Mouse (Mus musculus) liver, postnatal 0 days (tissue): ENCODE measurements around the gene Scel.

Experiments
- CTCF ChIP-seq: sonication (generic); IDR thresholded peaks from 2 replicates; pipeline ENCODE4 v1.5.1; 2016; ENCODE audit warnings: antibody characterized with exemption, low read depth
- EP300 ChIP-seq: IDR thresholded peaks from 2 replicates; pipeline ENCODE4 v1.6.1; 2016; ENCODE audit warnings: antibody characterized with exemption, low read depth, mild to moderate bottlenecking

DNA sequence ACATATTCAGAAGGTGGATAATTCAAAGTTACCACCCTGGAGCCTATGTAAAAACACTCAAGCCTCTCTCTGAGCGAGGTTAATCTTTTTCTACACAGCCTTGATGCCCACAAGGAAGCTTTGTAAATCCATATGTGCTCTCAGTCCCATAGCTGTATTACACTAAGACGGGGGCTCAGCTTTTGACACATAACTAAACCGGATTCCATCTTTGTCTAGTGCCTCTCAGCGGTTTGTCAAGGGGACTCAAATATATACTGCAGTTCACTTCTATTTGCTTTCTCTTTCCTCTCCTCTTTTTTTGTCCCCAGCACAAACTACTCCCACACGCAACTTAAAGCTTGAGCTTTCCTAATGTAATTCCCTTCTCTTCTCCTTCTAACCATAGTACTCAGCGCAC lies 113.0 kb downstream of the Scel start:
- TF ChIP-seq CTCF: no peak
- no peak for TF ChIP-seq EP300
